Mouse (Mus musculus) right cerebral cortex, adult 2 months (tissue): ENCODE results near the gene Rwdd2b.

Experiments used
- DNase-seq, 2 experiments: peaks; one replicate each; pipeline ENCODE4 v3.0.0; 2021 to 2022; ENCODE audit warnings: low spot score in 2 of 2

Rwdd2b gene

GRCm38 (mm10) chr16:87440184-87440686 is at the start of gene Rwdd2b:
Rwdd2b (minus strand) TSS chr16:87440573.
- DNase-seq: peak; percentile 90 to 96

GRCm38 (mm10) chr16:87488605-87489004 is 48.2 kb upstream of the Rwdd2b start:
- no peak for DNase-seq

GRCm38 (mm10) chr16:87486739-87487138 is 46.4 kb upstream of the Rwdd2b start:
- DNase-seq: no peak

GRCm38 (mm10) chr16:87484367-87484766 is 44.0 kb upstream of the Rwdd2b start:
- no peak for DNase-seq

- no peak for DNase-seq
These were observed 30.2 kb upstream of the Rwdd2b start for GRCm38 (mm10) chr16:87470579-87470978.

- no peak for DNase-seq
These were observed 18.4 kb upstream of the Rwdd2b start for GRCm38 (mm10) chr16:87458752-87459151.

GRCm38 (mm10) chr16:87455180-87455611 is 14.8 kb upstream of the Rwdd2b start:
- peak in 1 of 2 experiments; percentile 44 for DNase-seq

GRCm38 (mm10) chr16:87454419-87455179 is 14.2 kb upstream of the Rwdd2b start, which contains the start of gene Usp16:
Usp16 (plus strand) TSS chr16:87454703.
- peak; percentile 94 to 98 for DNase-seq

GRCm38 (mm10) chr16:87453226-87453625 is 12.9 kb upstream of the Rwdd2b start:
- no peak for DNase-seq

GRCm38 (mm10) chr16:87445528-87445927 is 5.2 kb upstream of the Rwdd2b start:
- no peak for DNase-seq

- no peak for DNase-seq
These were observed 4.7 kb upstream of the Rwdd2b start for GRCm38 (mm10) chr16:87445110-87445509.

- DNase-seq: no peak
These were observed 3.7 kb upstream of the Rwdd2b start for GRCm38 (mm10) chr16:87444071-87444470.

- DNase-seq: no peak
These were observed 2.9 kb upstream of the Rwdd2b start for GRCm38 (mm10) chr16:87443245-87443644.

GRCm38 (mm10) chr16:87442291-87442690 is 1.9 kb upstream of the Rwdd2b start:
- DNase-seq: no peak

GRCm38 (mm10) chr16:87441089-87441488 is 716 bp upstream of the Rwdd2b start:
- DNase-seq: no peak

- DNase-seq: no peak
These were observed 1.7 kb downstream of the Rwdd2b start for GRCm38 (mm10) chr16:87438697-87439096.

- no peak for DNase-seq
These were observed 3.3 kb downstream of the Rwdd2b start for GRCm38 (mm10) chr16:87437096-87437495.

GRCm38 (mm10) chr16:87435411-87436205 is 4.8 kb downstream of the Rwdd2b start:
- no peak for DNase-seq

GRCm38 (mm10) chr16:87434946-87435345 is 5.4 kb downstream of the Rwdd2b start:
- DNase-seq: no peak

- DNase-seq: no peak
These were observed 6.1 kb downstream of the Rwdd2b start for GRCm38 (mm10) chr16:87434266-87434665.

GRCm38 (mm10) chr16:87432033-87432814 is 8.1 kb downstream of the Rwdd2b start, which contains the start of gene Ltn1:
Ltn1 (minus strand) TSS chr16:87432612.
- DNase-seq: peak; percentile 99

- no peak for DNase-seq
These were observed 12.9 kb downstream of the Rwdd2b start for GRCm38 (mm10) chr16:87427516-87427915.
